Mouse (Mus musculus) thymus, adult 2 months (tissue): ENCODE measurements around the gene Dcxr. TPM values are rescaled to one million over a fixed set of nuclear protein-coding genes. Genes with fewer than 3 reads are reported as not detected.
"Not testable (repeated sequence)": the region's sequence is repeated elsewhere in the genome, so short reads cannot be mapped to it uniquely, and the experiment has no call there.

Source experiments
- DNase-seq: peaks from one replicate; pipeline ENCODE4 v3.0.0; 2021
- H3K27ac ChIP-seq: fragments of 200-500 bp; 2 replicates; pipeline ENCODE4 v1.5.1; 2012; ENCODE audit warnings: low read length, control low read depth; ENCODE audit not compliant: control insufficient read depth, insufficient read depth
- H3K27me3 ChIP-seq: fragments of 200-500 bp; 2 replicates; pipeline ENCODE4 v1.6.1; 2012; ENCODE audit warnings: mild to moderate bottlenecking, low read length, moderate library complexity, mixed read lengths; ENCODE audit not compliant: control insufficient read depth, insufficient read depth
- H3K36me3 ChIP-seq: fragments of 200-500 bp; 2 replicates; pipeline ENCODE4 v1.6.1; 2012; ENCODE audit warnings: mild to moderate bottlenecking, low read length, moderate library complexity; ENCODE audit not compliant: control insufficient read depth, insufficient read depth
- H3K4me1 ChIP-seq: fragments of 200-500 bp; replicated peaks from 2 replicates; pipeline ENCODE4 v1.6.1; 2012; ENCODE audit warnings: low read length; ENCODE audit not compliant: control insufficient read depth, insufficient read depth
- H3K4me3 ChIP-seq: fragments of 200-500 bp; 2 replicates; pipeline ENCODE4 v1.5.1; 2012; ENCODE audit warnings: mild to moderate bottlenecking, low read length, control low read depth, moderate library complexity; ENCODE audit not compliant: control insufficient read depth, insufficient read depth
- CTCF ChIP-seq: fragments of 200-500 bp; IDR thresholded peaks from 2 replicates; pipeline ENCODE4 v1.5.1; 2012; ENCODE audit warnings: mild to moderate bottlenecking, control low read depth, low read length, moderate library complexity, borderline replicate concordance; ENCODE audit not compliant: control insufficient read depth, poor library complexity, insufficient read depth; ENCODE audit errors: extremely low read depth
- POLR2A ChIP-seq: fragments of 200-500 bp; IDR thresholded peaks from 2 replicates; pipeline ENCODE4 v1.6.1; 2012; ENCODE audit warnings: mild to moderate bottlenecking, low read length, control low read depth, moderate library complexity; ENCODE audit not compliant: control insufficient read depth, poor library complexity, insufficient read depth; ENCODE audit errors: extremely low read depth
- WGBS: fragments of 180-500 bp; shearing (Covaris S2); methylation state at CpG from one replicate; pipeline ENCODE4 v1.1.7; 2018; 5-methylcytosine and 5-hydroxymethylcytosine counted together
- polyA plus RNA-seq: library from polyadenylated mRNA; depleted of rRNA; stranded (reverse); fragments of >200 nt; gene quantifications from 2 replicates; pipeline ENCODE4 v1.2.3, GENCODE M21; 2012

The Dcxr gene
- polyA plus RNA-seq, 1 experiment: 126 TPM

DNA sequence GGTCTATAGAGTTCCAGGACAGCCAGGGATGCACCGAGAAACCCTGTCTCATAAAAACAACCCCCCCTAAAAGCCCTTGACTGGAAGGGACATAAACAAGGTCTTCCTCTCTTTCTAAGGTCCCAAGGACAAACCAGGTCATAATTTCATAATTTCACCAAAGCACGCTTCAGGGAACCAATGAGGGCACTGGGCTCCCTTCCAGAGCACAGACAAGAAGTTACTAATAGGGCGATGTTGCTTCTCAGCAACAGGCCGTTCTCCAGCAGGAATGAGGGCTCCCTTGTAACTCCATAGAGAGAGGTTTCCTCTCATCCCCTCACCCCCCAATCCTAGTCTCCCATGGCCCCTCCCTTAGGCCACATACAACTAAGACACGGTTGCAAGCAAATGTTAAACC is 13.9 kb upstream of the Dcxr start:
- Histone ChIP-seq H3K36me3 (no peaks in the 10 kb centered on the region), H3K27me3 (no peaks in the 10 kb centered on the region), H3K4me1 (no peaks in the 10 kb centered on the region), H3K4me3 (no peak overlapping the region), H3K27ac (no peak overlapping the region)
- WGBS: 94% methylated on average over 5 of the region's 5 CpGs
- DNase-seq: no peak
- TF ChIP-seq CTCF (no peak), POLR2A (no peak)

DNA sequence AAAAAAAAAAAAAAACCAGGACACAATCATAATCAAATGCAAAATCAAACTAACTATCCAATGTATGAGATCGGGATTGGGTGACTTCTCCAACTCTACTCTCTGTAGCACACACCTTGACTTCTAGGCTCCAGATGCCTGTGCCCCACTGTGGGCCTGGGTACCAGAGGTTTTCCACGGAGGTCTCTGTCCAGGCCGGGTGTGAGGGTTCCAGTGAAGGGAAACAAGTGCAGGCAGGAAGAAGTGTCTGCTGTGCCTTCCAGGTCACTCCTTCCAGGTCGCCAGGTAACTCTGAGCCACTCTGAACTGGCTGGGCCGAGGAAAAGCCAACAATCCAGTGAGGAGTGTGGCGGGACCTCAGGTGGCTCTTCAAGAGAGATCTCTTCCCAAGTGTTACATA is 9.3 kb upstream of the Dcxr start:
- Histone ChIP-seq H3K4me1 (no peaks in the 10 kb centered on the region), H3K27me3 (no peaks in the 10 kb centered on the region), H3K4me3 (no peak overlapping the region), H3K36me3 (no peaks in the 10 kb centered on the region), H3K27ac (no peak overlapping the region)
- TF ChIP-seq POLR2A (no peak), CTCF (no peak)
- DNase-seq: no peak
- 88% methylated on average over 6 of the region's 6 CpGs for WGBS

DNA sequence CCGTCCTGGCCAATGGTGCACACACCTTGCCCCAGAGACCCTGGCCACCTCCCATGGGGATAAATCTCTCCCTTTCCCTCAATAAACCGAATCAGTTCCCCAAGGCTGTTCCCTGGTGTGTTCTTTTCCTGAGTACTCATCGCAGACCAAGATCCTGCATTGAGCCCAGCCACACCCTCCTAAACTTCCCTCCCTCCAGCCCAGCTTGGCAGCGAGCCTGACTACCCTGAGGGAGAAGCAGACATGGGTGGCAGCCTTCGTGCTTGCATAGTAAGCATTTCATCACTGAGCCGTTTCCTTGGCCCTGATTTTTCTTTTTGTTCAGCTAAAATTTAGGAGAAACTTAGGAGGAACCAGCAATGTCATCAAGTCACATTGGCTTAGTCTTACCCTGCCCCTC is 6.4 kb upstream of the Dcxr start:
- no peak overlapping the region for H3K27ac ChIP-seq

DNA sequence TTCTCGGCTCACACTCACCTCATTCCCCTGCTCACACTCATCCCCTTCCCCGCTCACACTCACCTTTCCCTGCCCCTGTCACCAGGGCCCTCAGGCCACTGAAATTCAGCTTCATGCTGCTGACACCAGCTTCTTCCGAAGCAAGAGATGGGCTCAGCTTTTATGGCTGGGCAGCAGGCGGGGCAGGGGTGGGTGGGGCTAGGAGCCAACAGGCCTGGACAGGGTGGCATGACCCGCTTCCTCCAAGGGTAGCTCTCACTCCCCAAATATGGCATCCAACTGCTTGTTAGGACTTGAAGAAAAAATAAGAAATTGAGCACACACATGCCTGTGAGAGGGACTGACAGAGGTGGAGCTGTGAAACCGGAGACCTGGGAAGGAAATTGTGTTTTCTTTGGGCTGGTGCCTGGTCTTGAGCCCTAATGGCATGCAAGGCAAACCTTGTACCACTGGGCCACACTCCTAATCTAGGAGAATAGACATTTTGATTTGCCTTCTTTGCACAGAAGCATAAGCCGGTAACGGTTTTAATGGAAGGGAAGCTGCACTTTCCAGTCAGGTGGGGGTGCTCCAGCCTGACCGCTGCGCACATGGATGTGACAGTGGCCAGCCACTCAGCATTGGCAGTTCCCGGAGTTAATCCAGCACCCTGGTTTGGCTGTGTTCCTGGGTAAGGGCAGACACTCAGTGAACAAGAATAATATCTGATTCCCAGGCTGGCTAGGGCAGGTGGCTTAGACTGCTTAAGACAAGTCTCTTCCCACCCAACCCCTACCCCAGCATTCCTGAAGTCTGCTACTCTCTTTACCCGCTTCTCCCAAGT is 5.0 kb upstream of the Dcxr start, which contains the start of gene Cbr2:
Gene Cbr2 (minus strand): TSS at position 257 of the 823 bp plus-strand sequence.
- peak within 1 kb of the TSS; percentile 19; the same call in 1 of the 2 replicates for H3K27ac ChIP-seq
- no peak within 1 kb of the TSS for H3K4me3 ChIP-seq
- peaks cover 4% of the 10 kb centered on the region for H3K4me1 ChIP-seq
- TF ChIP-seq CTCF: no peak
- no peak for TF ChIP-seq POLR2A
- no peak for DNase-seq
- H3K36me3 ChIP-seq: no peaks in the 10 kb centered on the region
- whole genome bisulfite sequencing: 91% methylated on average over 12 of the region's 12 CpGs
- no peaks in the 10 kb centered on the region; the same call in 1 of the 2 replicates for H3K27me3 ChIP-seq

More for the DNA sequence above, 6.4 kb upstream of the Dcxr start:
- no peaks in the 10 kb centered on the region for H3K27me3 ChIP-seq
- no peak for DNase-seq
- 46% methylated on average over 6 of the region's 6 CpGs for WGBS
- H3K4me1 ChIP-seq: peaks cover 3% of the 10 kb centered on the region; the same call in 1 of the 2 replicates
- no peaks in the 10 kb centered on the region for H3K36me3 ChIP-seq
- TF ChIP-seq POLR2A (no peak), CTCF (no peak)
- H3K4me3 ChIP-seq: no peak overlapping the region

DNA sequence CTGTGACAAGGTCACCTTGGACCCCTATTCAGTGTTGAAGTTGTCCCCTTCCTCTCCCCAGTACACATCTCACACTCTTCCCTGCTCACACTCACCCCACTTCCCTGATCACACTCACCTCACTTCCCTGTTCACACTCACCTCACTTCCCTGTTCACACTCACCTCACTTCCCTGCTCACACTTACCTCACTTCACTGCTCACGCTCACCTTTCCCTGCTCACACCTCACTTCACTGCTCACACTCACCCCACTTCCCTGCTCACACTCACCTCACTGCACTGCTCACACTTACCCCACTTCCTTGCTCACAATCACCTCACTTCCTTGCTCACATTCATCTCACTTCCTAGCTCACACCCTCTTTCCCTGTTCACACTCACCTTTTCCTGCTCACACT is 4.3 kb upstream of the Dcxr start:
- H3K36me3 ChIP-seq: no peaks in the 10 kb centered on the region
- H3K27me3 ChIP-seq: no peaks in the 10 kb centered on the region; the same call in 1 of the 2 replicates
- H3K27ac ChIP-seq: peak overlapping the region; percentile 19; the same call in 1 of the 2 replicates
- WGBS: 94% methylated on average over 1 of the region's 1 CpGs
- H3K4me3 ChIP-seq: no peak overlapping the region
- TF ChIP-seq POLR2A: no peak
- TF ChIP-seq CTCF: no peak
- peaks cover 9% of the 10 kb centered on the region for H3K4me1 ChIP-seq
- no peak for DNase-seq

DNA sequence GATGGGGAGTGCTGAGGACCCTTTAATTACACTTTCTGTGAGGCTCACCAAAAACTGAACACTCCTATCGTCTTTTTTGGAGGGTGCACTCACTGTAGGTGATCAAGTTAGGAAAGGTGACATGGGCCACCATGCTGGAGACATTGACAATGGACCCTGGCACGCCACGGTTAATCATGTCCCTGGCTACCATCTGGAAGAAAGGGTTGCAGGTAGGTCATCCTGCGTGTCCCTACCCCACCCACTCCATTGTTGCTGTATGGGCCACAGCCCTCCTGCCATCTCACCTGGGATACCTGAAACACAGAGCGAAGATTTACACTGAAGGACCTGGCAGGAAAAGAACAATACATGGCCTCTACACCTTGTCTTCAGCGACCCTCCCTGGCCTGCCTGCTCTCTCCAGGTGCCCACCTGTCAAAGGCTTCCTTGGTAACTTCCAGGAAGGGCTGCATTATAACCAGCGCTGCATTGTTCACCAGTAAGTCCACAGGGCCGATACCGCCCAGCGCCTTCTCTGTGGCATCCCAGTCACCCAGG is 3.3 kb upstream of the Dcxr start:
- Histone ChIP-seq H3K4me3 (no peak overlapping the region), H3K27me3 (no peaks in the 10 kb centered on the region; the same call in 1 of the 2 replicates), H3K27ac (no peak overlapping the region), H3K36me3 (no peaks in the 10 kb centered on the region), H3K4me1 (peaks cover 9% of the 10 kb centered on the region)
- whole genome bisulfite sequencing: 97% methylated on average over 10 of the region's 10 CpGs
- DNase-seq: no peak
- TF ChIP-seq POLR2A (no peak), CTCF (no peak)

DNA sequence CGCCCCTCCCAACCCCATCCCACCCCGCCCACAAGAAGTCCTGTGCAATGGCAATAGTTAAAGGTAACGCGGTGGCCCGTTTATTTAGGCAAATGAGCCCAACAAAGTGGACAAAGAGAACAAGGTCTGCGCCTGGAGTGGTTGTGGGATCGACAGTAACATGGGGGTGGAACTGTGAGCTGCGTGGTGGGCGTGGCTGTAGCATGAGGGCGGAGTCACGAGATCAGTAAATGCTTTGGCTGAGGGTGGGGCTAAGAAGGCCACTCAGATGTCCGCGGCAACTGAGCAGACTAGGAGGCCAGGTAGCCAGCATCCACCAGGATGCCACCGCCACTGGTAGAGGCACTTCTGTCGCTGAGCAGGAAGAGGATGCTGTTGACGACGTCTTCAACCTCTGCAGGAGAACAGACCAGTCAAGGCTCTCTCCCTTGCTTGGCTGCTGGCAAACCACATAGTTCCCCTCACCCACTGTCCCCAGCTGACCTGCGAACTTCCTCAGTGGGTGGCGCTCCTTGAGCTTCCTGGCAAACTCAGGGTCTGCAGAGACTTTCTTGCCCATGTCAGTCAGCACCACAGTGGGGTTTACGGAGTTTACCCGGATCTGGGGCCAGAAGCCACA is 2.5 kb upstream of the Dcxr start:
- not testable (repeated sequence) for H3K4me3 ChIP-seq, H3K4me1 ChIP-seq, H3K27me3 ChIP-seq, H3K36me3 ChIP-seq, DNase-seq, H3K27ac ChIP-seq
- 8% methylated on average over 17 of the region's 21 CpGs for WGBS
